Mouse (Mus musculus): ENCODE measurements around the gene Gm42957. TPM values are rescaled to one million over a fixed set of nuclear protein-coding genes. Genes with fewer than 3 reads are reported as not detected.

Gene Gm42957
- polyA plus RNA-seq, 1 experiment, result 0.01 TPM

DNA sequence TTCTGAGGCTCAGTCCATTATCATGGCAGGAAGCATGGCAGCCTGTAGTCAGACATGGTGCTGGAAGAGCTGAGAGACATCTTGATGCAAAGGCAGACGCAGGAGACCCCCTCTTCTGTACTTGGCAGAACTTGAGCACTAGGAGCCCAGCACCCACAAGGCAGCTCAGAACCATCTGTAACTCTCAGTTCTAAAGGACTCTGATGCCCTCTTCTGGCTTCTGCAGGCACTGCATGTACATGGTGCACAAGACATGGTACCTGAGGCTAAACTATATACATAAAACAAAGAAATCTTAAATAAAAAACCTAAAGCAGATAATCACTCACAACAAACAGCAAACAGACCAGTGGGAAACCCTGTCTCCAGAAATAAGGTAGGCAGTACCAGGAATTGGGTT is 3.9 kb downstream of the Gm42957 start:
- H3K79me3 ChIP-seq (ENCODE audit: low read depth), result peaks cover 9% of the 10 kb centered on the region
- peak; percentile 46 for TF ChIP-seq CTCF (IDR thresholded peaks at IDR 0.05; ENCODE audit: control insufficient read depth, insufficient read depth, insufficient read length)
- no peak for TF ChIP-seq MYOD1 (IDR thresholded peaks at IDR 0.05; ENCODE audit: control insufficient read depth, insufficient read length, low read depth)
- TF ChIP-seq MYOG (IDR thresholded peaks at IDR 0.05; ENCODE audit: control insufficient read depth, extremely low read depth, insufficient read length), result no peak
- H3K27me3 ChIP-seq (ENCODE audit: control insufficient read depth, insufficient read depth, insufficient read length), result no peaks in the 10 kb centered on the region
- peaks cover 26% of the 10 kb centered on the region for H3K36me3 ChIP-seq (ENCODE audit: control insufficient read depth, insufficient read depth)
- no peak overlapping the region for H3ac ChIP-seq (ENCODE audit: control insufficient read depth, insufficient read length, low read depth)
- no peak overlapping the region for H3K4me3 ChIP-seq (ENCODE audit: insufficient read depth, poor library complexity, severe bottlenecking)
- H3K79me2 ChIP-seq (ENCODE audit: control insufficient read depth, insufficient read depth), result peaks cover 13% of the 10 kb centered on the region

DNA sequence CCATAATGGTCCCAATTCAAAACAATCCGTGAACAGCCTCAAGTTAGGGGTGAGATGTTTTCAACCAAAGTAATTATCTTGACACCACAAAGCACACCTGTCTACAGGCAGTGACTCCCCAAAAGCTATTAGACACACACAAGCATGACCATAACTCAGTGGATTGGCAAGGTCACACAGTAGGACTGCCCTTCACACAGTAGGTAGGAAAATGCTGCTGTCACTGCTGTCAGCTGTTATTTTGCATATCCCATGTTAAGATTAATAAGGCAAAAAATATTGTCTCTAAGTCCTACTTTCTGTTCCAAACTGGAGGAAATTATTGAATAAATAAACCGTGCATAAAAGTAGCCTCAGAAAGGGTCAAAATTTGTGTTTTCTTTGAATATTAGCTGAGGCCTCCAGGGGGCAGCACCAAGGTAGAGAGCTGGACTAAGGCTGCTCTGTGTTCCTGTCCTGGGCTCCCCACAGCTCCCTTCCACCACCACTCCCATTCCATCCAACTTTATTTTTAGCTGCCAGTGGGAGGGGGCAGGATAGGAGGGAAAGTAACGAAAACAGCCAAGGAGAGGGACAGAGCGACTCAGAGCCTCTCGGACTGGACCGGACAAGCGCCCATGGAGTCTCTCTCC is 9.9 kb downstream of the Gm42957 start, which contains the start of gene Itga10:
Gene Itga10 (plus strand): TSS at position 567 of the 632 bp plus-strand sequence.
- H3K27me3 ChIP-seq (ENCODE audit: control insufficient read depth, insufficient read depth, insufficient read length), result no peaks in the 10 kb centered on the region
- no peak within 1 kb of the TSS for H3K4me3 ChIP-seq (ENCODE audit: insufficient read depth, poor library complexity, severe bottlenecking)
- H3K79me2 ChIP-seq (ENCODE audit: control insufficient read depth, insufficient read depth), result no peaks in the 10 kb centered on the region
- H3ac ChIP-seq (ENCODE audit: control insufficient read depth, insufficient read length, low read depth), result no peak within 1 kb of the TSS
- H3K79me3 ChIP-seq (ENCODE audit: low read depth), result no peaks in the 10 kb centered on the region
- TF ChIP-seq MYOD1 (IDR thresholded peaks at IDR 0.05; ENCODE audit: control insufficient read depth, insufficient read length, low read depth) (no peak), CTCF (IDR thresholded peaks at IDR 0.05; ENCODE audit: control insufficient read depth, insufficient read depth, insufficient read length) (peak; percentile 38), MYOG (IDR thresholded peaks at IDR 0.05; ENCODE audit: control insufficient read depth, extremely low read depth, insufficient read length) (no peak), USF1 (IDR thresholded peaks at IDR 0.05; ENCODE audit: low read depth) (no peak), CEBPB (IDR thresholded peaks at IDR 0.05; ENCODE audit: low read depth) (no peak), FOSL1 (IDR thresholded peaks at IDR 0.05; ENCODE audit: insufficient read depth, low read length, poor library complexity, severe bottlenecking) (no peak), MAX (IDR thresholded peaks at IDR 0.05) (no peak)
- peaks cover 16% of the 10 kb centered on the region for H3K36me3 ChIP-seq (ENCODE audit: control insufficient read depth, insufficient read depth)

DNA sequence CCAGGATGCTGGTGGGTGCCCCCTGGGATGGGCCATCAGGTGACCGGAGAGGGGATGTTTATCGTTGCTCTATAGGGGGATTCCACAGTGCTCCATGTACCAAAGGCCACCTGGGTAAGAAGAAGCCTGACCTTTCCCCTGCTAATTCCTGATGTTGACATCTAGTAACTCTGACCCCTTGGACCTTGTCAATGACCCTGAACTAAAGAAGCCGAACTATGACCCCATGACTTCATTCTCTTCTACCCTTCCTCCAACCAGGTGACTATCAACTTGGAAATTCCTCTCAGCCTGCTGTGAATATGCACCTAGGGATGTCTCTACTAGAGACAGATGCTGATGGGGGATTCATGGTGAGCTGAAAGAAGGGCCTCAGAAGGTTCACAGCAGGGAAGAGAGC is 12.1 kb downstream of the Gm42957 start:
- TF ChIP-seq CEBPB (IDR thresholded peaks at IDR 0.05; ENCODE audit: low read depth) (no peak), CTCF (IDR thresholded peaks at IDR 0.05; ENCODE audit: control insufficient read depth, insufficient read depth, insufficient read length) (no peak), MAX (IDR thresholded peaks at IDR 0.05) (no peak), MYOG (IDR thresholded peaks at IDR 0.05; ENCODE audit: control insufficient read depth, extremely low read depth, insufficient read length) (no peak), FOSL1 (IDR thresholded peaks at IDR 0.05; ENCODE audit: insufficient read depth, low read length, poor library complexity, severe bottlenecking) (no peak), USF1 (IDR thresholded peaks at IDR 0.05; ENCODE audit: low read depth) (no peak), MYOD1 (IDR thresholded peaks at IDR 0.05; ENCODE audit: control insufficient read depth, insufficient read length, low read depth) (no peak)
- Histone ChIP-seq H3K79me2 (ENCODE audit: control insufficient read depth, insufficient read depth) (no peaks in the 10 kb centered on the region), H3ac (ENCODE audit: control insufficient read depth, insufficient read length, low read depth) (no peak overlapping the region), H3K36me3 (ENCODE audit: control insufficient read depth, insufficient read depth) (peaks cover 12% of the 10 kb centered on the region), H3K27me3 (ENCODE audit: control insufficient read depth, insufficient read depth, insufficient read length) (no peaks in the 10 kb centered on the region), H3K4me3 (ENCODE audit: insufficient read depth, poor library complexity, severe bottlenecking) (no peak overlapping the region), H3K79me3 (ENCODE audit: low read depth) (no peaks in the 10 kb centered on the region)

DNA sequence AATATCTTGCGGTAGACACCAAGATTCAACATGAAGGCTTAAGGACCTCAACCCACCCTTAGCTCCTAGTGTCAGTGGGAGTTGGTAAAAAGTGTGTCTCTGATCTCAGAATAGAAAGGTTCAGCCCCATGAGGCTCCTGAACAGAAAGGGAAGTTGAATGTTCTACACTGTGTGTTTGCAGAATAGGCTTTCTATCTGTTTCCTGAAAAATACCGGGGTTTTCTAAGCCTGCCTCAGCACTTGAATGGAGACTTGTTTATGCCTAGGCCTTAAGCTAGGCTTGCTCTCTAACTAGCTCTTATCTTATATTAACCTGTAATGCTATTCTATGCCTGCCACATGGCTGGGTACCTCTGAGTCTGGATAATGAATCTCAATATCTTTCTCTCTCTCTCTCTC is 25.6 kb downstream of the Gm42957 start:
- TF ChIP-seq CTCF (IDR thresholded peaks at IDR 0.05; ENCODE audit: control insufficient read depth, insufficient read depth, insufficient read length), result no peak
- no peak for TF ChIP-seq MYOD1 (IDR thresholded peaks at IDR 0.05; ENCODE audit: control insufficient read depth, insufficient read length, low read depth)
- no peak for TF ChIP-seq MAX (IDR thresholded peaks at IDR 0.05)
- no peak for TF ChIP-seq USF1 (IDR thresholded peaks at IDR 0.05; ENCODE audit: low read depth)
- no peak for TF ChIP-seq FOSL1 (IDR thresholded peaks at IDR 0.05; ENCODE audit: insufficient read depth, low read length, poor library complexity, severe bottlenecking)
- no peak for TF ChIP-seq MYOG (IDR thresholded peaks at IDR 0.05; ENCODE audit: control insufficient read depth, extremely low read depth, insufficient read length)
- TF ChIP-seq CEBPB (IDR thresholded peaks at IDR 0.05; ENCODE audit: low read depth), result no peak
- H3K79me3 ChIP-seq (ENCODE audit: low read depth), result no peaks in the 10 kb centered on the region

DNA sequence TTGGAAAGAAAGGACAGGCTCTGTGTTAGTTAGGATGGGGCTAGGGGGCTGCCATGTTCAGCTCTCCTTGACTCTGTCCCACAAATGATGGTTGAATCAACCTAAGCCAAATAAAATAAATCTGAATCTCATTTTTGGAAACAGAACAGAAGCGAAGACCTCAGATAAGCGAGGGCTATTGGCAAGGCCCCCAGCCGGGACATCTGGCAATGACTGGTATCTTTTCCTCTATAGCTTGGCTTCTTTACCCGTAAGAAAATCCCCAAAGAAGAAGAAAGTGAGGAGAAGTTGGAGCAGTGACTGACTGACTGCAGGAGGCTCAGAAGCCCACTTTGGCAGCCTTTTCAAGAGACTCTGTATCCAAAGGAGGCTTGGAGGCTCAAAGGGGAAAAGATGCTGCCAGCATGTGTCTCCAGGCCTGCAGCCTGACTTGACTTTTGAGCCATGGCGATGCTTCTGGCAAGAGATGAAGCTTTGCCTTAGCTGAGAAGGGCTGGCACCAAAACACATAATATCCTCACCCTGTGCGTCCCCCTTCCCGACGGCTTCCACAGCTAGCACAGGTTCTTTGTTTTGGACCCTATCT is 27.6 kb downstream of the Gm42957 start:
- H3K4me3 ChIP-seq (ENCODE audit: insufficient read depth, poor library complexity, severe bottlenecking), result no peak overlapping the region
- H3K79me3 ChIP-seq (ENCODE audit: low read depth), result no peaks in the 10 kb centered on the region
- H3ac ChIP-seq (ENCODE audit: control insufficient read depth, insufficient read length, low read depth), result peak overlapping the region; percentile 48
- TF ChIP-seq USF1 (IDR thresholded peaks at IDR 0.05; ENCODE audit: low read depth), result no peak
- no peak for TF ChIP-seq MYOG (IDR thresholded peaks at IDR 0.05; ENCODE audit: control insufficient read depth, extremely low read depth, insufficient read length)
- TF ChIP-seq FOSL1 (IDR thresholded peaks at IDR 0.05; ENCODE audit: insufficient read depth, low read length, poor library complexity, severe bottlenecking), result no peak
- no peak for TF ChIP-seq MYOD1 (IDR thresholded peaks at IDR 0.05; ENCODE audit: control insufficient read depth, insufficient read length, low read depth)
- no peak for TF ChIP-seq CEBPB (IDR thresholded peaks at IDR 0.05; ENCODE audit: low read depth)
- no peaks in the 10 kb centered on the region for H3K36me3 ChIP-seq (ENCODE audit: control insufficient read depth, insufficient read depth)
- H3K27me3 ChIP-seq (ENCODE audit: control insufficient read depth, insufficient read depth, insufficient read length), result no peaks in the 10 kb centered on the region
- H3K79me2 ChIP-seq (ENCODE audit: control insufficient read depth, insufficient read depth), result no peaks in the 10 kb centered on the region

More for the DNA sequence above, 25.6 kb downstream of the Gm42957 start:
- Histone ChIP-seq H3K36me3 (ENCODE audit: control insufficient read depth, insufficient read depth) (no peaks in the 10 kb centered on the region), H3K79me2 (ENCODE audit: control insufficient read depth, insufficient read depth) (no peaks in the 10 kb centered on the region), H3K4me3 (ENCODE audit: insufficient read depth, poor library complexity, severe bottlenecking) (no peak overlapping the region), H3ac (ENCODE audit: control insufficient read depth, insufficient read length, low read depth) (no peak overlapping the region), H3K27me3 (ENCODE audit: control insufficient read depth, insufficient read depth, insufficient read length) (no peaks in the 10 kb centered on the region)
